Mouse (Mus musculus) liver, postnatal 0 days (tissue): ENCODE data around the gene Ccl26. TPM values are rescaled to one million over a fixed set of nuclear protein-coding genes. Genes with fewer than 3 reads are reported as not detected.
A peak's percentile ranks its signal among the peaks of the same experiment; 100 is the strongest.

Experiments
- ATAC-seq: fragments of 200-750 bp; cut with Nextera tagmentation; 2 replicates; pipeline ENCODE4 v1.8.0; 2017; ENCODE audit warnings: mild to moderate bottlenecking, moderate library complexity
- DNase-seq: peaks from one replicate; pipeline ENCODE4 v3.0.0-alpha.2; 2016
- H3K27ac ChIP-seq: fragments of 300-500 bp; sonication (generic); 2 replicates; pipeline ENCODE4 v1.5.1; 2014; ENCODE audit warnings: antibody characterized with exemption, moderate library complexity, mild to moderate bottlenecking, low read depth
- H3K27me3 ChIP-seq: fragments of 300-500 bp; sonication (generic); 2 replicates; pipeline ENCODE4 v1.6.1; 2014; ENCODE audit warnings: low read length, control low read depth, mixed read lengths; ENCODE audit not compliant: insufficient read depth
- H3K36me3 ChIP-seq: fragments of 300-500 bp; sonication (generic); replicated peaks from 2 replicates; pipeline ENCODE4 v1.6.1; 2014; ENCODE audit warnings: mild to moderate bottlenecking, control low read depth, low read length, moderate library complexity, mixed read lengths; ENCODE audit not compliant: insufficient read depth
- H3K4me1 ChIP-seq: fragments of 300-500 bp; sonication (generic); 2 replicates; pipeline ENCODE4 v1.6.1; 2014; ENCODE audit warnings: antibody characterized with exemption, mild to moderate bottlenecking, control low read depth; ENCODE audit not compliant: insufficient read depth
- H3K4me2 ChIP-seq: fragments of 300-500 bp; sonication (generic); 2 replicates; pipeline ENCODE4 v1.6.1; 2014; ENCODE audit warnings: low read depth, mild to moderate bottlenecking, low read length, moderate library complexity, mixed read lengths
- H3K4me3 ChIP-seq: fragments of 300-500 bp; sonication (generic); 2 replicates; pipeline ENCODE4 v1.5.1; 2014; ENCODE audit warnings: low read depth, low read length
- H3K9ac ChIP-seq: fragments of 300-500 bp; sonication (generic); replicated peaks from 2 replicates; pipeline ENCODE4 v1.6.1; 2014; ENCODE audit warnings: mild to moderate bottlenecking, moderate library complexity
- H3K9me3 ChIP-seq: fragments of 300-500 bp; sonication (generic); 2 replicates; pipeline ENCODE4 v1.6.1; 2016; ENCODE audit warnings: mild to moderate bottlenecking, control low read depth, low read length, mixed read lengths
- CTCF ChIP-seq: sonication (generic); IDR thresholded peaks from 2 replicates; pipeline ENCODE4 v1.5.1; 2016; ENCODE audit warnings: antibody characterized with exemption, low read depth
- EP300 ChIP-seq: IDR thresholded peaks from 2 replicates; pipeline ENCODE4 v1.6.1; 2016; ENCODE audit warnings: antibody characterized with exemption, low read depth, mild to moderate bottlenecking
- whole genome bisulfite sequencing: fragments of 180-500 bp; shearing (Covaris S2); extraction: QIAGEN DNeasy Blood & Tissue Kit; methylation state at CpG from one replicate; pipeline ENCODE4 v1.1.7; 2014; ENCODE audit not compliant: insufficient replicate concordance; 5-methylcytosine and 5-hydroxymethylcytosine counted together
- polyA plus RNA-seq: library from polyadenylated mRNA; unstranded; fragments of >200 nt; fragmentation: Nextera tagmentation; extraction: Ambion mirVana; gene quantifications from 2 replicates; pipeline ENCODE4 v1.2.1, GENCODE M21; 2015

Gene Ccl26
- polyA plus RNA-seq, 1 experiment from 2014 or later = not detected

DNA sequence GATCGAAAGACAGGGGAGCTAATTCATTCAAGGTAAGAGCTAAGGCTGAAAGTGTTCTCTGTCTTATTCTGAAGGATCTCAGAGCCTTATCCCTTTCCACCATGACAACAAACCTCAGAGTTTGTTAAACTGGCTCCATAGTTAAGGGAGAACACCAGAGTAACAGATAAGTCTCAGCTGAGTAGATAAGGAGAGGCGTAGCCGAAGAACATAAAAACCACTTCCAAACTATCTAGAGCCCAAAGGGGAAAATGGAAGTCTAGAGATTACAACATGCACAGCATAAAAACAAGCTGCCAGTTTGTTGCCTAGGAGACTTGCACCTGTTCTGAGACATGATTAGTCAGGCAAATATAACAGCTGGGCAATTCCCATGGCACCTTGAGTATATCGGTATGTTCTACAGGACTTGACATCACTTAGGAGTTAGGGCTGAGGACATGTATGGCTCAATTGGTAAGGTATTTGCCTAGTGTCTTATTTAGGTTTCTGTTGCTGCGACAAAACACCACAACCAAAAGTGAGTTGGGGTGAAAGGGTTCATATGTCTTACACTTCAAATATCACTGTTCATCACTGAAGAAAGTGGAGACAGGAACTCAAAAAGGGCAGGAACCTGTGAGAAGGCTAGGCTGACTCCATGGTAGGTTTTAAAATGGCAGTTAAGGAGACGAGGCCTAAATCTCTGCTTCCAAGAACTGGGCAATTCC lies 4.3 kb upstream of the Ccl26 start:
- Histone ChIP-seq H3K4me1 (0 out of 2 replicates have a peak, but pooled peaks cover 4% of the 10 kb centered on the region), H3K9ac (no peak overlapping the region), H3K27me3 (no peaks in the 10 kb centered on the region), H3K27ac (peak overlapping the region; percentile 44; the same call in 1 of the 2 replicates), H3K9me3 (no peaks in the 10 kb centered on the region), H3K4me3 (no peak overlapping the region), H3K4me2 (no peak overlapping the region), H3K36me3 (no peaks in the 10 kb centered on the region)
- DNase-seq (no peak), ATAC-seq (no peak)
- WGBS = 58% methylated on average over 6 of the region's 6 CpGs
- TF ChIP-seq CTCF (no peak), EP300 (no peak)

DNA sequence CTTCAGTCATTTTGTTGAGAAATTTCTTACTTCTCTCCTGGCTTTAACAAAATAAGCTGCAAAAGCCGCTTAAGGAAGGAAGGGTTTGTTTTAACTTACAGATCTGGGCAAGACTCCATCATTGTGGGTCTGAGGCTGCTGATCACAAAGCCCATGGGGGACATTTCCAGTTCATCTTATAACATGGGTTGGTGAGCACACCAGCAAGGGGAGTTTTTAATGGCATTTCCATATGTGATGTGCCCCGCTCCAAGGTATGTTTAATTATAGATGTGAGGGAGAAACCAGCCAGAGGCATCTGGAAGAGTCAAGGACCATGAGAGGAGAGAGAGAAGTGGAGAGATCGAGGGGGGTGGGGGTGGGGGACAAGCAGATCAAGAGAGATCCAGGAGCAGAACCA lies 5.7 kb downstream of the Ccl26 start:
- Histone ChIP-seq H3K4me3 (no peak overlapping the region), H3K9ac (no peak overlapping the region), H3K9me3 (no peaks in the 10 kb centered on the region), H3K4me1 (no peaks in the 10 kb centered on the region), H3K36me3 (no peaks in the 10 kb centered on the region), H3K27me3 (no peaks in the 10 kb centered on the region), H3K4me2 (no peak overlapping the region), H3K27ac (no peak overlapping the region)
- DNase-seq (no peak), ATAC-seq (no peak)
- 67% methylated on average over 3 of the region's 3 CpGs for WGBS
- TF ChIP-seq CTCF (no peak), EP300 (no peak)

DNA sequence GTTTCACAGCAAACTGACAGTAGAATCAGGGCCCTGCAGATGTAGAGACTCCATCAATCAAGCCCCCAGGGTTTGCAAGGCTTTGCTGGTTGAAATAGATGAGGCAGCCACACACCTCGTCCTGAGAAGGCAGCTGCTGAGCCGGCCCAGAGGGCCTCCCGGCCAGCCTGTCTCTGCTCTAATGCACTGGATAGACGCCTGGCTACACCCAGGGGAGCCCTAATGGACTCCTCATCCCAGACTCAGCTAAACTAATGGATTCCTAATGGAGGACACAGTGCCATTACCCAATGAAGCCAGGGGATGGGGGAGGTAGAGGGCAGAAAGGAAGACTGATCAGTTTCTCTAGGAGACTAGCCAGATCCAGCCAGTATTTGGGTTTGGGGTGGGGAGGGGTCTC lies 6.3 kb downstream of the Ccl26 start:
- Histone ChIP-seq H3K4me2 (no peak overlapping the region), H3K9ac (no peak overlapping the region), H3K4me1 (no peaks in the 10 kb centered on the region), H3K27me3 (no peaks in the 10 kb centered on the region), H3K4me3 (no peak overlapping the region), H3K9me3 (no peaks in the 10 kb centered on the region), H3K36me3 (no peaks in the 10 kb centered on the region), H3K27ac (no peak overlapping the region)
- 54% methylated on average over 4 of the region's 4 CpGs for whole genome bisulfite sequencing
- DNase-seq = no peak
- TF ChIP-seq CTCF (no peak), EP300 (no peak)
- ATAC-seq = no peak

DNA sequence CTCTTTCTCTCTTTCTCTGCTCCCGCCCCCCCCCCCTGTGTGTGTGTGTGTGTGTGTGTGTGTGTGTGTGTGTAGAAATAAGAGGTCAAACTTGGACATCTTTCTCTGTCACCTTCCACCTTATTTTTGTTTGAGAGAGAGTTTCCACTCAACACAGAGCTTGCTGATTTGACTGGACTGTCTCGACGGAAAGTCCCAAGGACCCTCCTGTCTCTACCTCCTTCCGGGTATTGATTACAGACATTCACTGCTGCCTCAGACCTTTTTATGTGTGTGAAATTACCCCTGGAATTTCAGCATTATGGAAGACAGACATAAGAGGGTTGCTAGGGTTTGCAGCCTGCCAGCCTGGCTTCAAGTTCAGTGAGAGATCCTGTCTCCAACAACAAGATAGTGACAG lies 7.1 kb downstream of the Ccl26 start:
- no peak overlapping the region for H3K4me3 ChIP-seq
- no peaks in the 10 kb centered on the region for H3K4me1 ChIP-seq
- H3K27ac ChIP-seq = no peak overlapping the region
- no peak for TF ChIP-seq EP300
- no peak for TF ChIP-seq CTCF
- no peak overlapping the region for H3K9ac ChIP-seq
- H3K27me3 ChIP-seq = no peaks in the 10 kb centered on the region
- H3K9me3 ChIP-seq = no peaks in the 10 kb centered on the region
- H3K4me2 ChIP-seq = no peak overlapping the region
- no peak for DNase-seq
- H3K36me3 ChIP-seq = no peaks in the 10 kb centered on the region
- ATAC-seq = no peak
- 83% methylated on average over 3 of the region's 4 CpGs for WGBS

DNA sequence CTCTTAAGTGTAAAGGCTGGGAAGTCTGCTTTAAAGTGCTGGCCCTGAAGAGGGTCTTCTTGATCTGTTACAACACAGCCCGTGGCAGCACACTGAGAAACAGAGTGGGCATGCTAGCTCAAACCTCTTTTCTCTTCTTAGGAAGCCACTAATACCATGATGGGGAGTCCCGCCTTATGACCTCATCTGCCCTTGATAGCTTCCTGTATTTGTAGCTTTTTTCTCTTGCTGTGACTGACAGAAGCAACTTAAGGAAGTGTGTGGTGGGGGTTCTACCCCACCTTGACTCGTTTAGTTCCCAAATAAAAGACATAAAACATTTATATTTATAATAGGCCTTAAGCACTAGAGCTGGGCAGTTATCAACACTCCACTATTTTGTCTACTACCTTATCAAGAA lies 11.8 kb downstream of the Ccl26 start:
- Histone ChIP-seq H3K4me2 (no peak overlapping the region), H3K27ac (no peak overlapping the region), H3K4me3 (no peak overlapping the region), H3K4me1 (no peaks in the 10 kb centered on the region), H3K27me3 (no peaks in the 10 kb centered on the region), H3K36me3 (no peaks in the 10 kb centered on the region), H3K9me3 (no peaks in the 10 kb centered on the region), H3K9ac (no peak overlapping the region)
- TF ChIP-seq EP300 = no peak
- TF ChIP-seq CTCF = no peak
- no peak for DNase-seq
- 32% methylated on average over 3 of the region's 3 CpGs for WGBS
- ATAC-seq = no peak

DNA sequence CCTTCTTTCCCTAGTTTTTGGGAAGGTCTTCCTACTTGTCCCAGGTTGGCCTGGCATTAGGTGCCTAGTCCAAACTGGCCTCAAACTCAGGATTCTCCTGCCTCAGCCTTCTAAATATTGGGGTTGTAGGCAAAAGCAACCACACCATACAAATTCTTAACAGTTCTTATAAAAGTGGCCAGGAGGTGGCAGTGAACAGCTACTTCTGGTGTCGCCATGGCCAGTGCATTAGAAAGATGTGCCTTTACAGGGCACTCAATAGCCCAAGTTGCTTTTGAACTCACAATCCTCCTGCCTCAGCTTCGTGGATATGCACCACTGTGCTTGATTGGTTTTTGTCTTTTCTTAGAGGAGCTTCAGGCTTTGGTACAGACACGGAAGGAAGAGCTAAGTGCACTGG lies 12.5 kb downstream of the Ccl26 start:
- Histone ChIP-seq H3K27ac (no peak overlapping the region), H3K4me1 (no peaks in the 10 kb centered on the region; the same call in 1 of the 2 replicates), H3K4me3 (no peak overlapping the region), H3K36me3 (no peaks in the 10 kb centered on the region), H3K4me2 (no peak overlapping the region), H3K9ac (no peak overlapping the region), H3K9me3 (no peaks in the 10 kb centered on the region), H3K27me3 (no peaks in the 10 kb centered on the region)
- 28% methylated on average over 3 of the region's 3 CpGs for WGBS
- ATAC-seq (no peak), DNase-seq (no peak)
- no peak for TF ChIP-seq EP300
- TF ChIP-seq CTCF = peak; percentile 63
